Mouse (Mus musculus) Patski (cell line): ENCODE results near the gene Jaml. TPM values are rescaled to one million over a fixed set of nuclear protein-coding genes. Genes with fewer than 3 reads are reported as not detected.

Experiments
- ATAC-seq: fragments of 100-300 bp; one replicate; pipeline ENCODE4 v1.8.0; 2021
- CTCF ChIA-PET: fragments of 350-600 bp; sonication (Branson Sonifier 250); formaldehyde crosslinking; loops from one replicate; lab custom pipeline; 2022; ENCODE audit warnings: inconsistent platforms; lab: Charles Lee
- POLR2A ChIA-PET: fragments of 350-600 bp; sonication (Branson Sonifier 250); formaldehyde crosslinking; loops from one replicate; lab custom pipeline; 2022; ENCODE audit warnings: antibody characterized with exemption, inconsistent platforms; lab: Charles Lee
- DNase-seq: peaks from one replicate; pipeline ENCODE4 v3.0.0-alpha.2; 2011; ENCODE audit warnings: low read depth, low spot score
- H3K27me3 ChIP-seq: fragments of 371-371 bp; one replicate; pipeline ENCODE4 v1.5.1; 2021
- CTCF ChIP-seq: fragments of 100-300 bp; IDR thresholded peaks from one replicate; pipeline ENCODE4 v1.5.1; 2021
- in situ Hi-C: fragments of 300-500 bp; cut with MboI; formaldehyde crosslinking; loops from 3 replicates; pipeline ENCODE4 v1.11.1; 2018; ENCODE audit warnings: low pct_unique_long_range_greater_than_20kb, mixed read lengths
- polyA plus RNA-seq: library from polyadenylated mRNA; unstranded; gene quantifications from one replicate; pipeline ENCODE4 v1.2.3, GENCODE M21; 2021

Gene Jaml
- polyA plus RNA-seq, 1 experiment from 2014 or later, result not detected

DNA sequence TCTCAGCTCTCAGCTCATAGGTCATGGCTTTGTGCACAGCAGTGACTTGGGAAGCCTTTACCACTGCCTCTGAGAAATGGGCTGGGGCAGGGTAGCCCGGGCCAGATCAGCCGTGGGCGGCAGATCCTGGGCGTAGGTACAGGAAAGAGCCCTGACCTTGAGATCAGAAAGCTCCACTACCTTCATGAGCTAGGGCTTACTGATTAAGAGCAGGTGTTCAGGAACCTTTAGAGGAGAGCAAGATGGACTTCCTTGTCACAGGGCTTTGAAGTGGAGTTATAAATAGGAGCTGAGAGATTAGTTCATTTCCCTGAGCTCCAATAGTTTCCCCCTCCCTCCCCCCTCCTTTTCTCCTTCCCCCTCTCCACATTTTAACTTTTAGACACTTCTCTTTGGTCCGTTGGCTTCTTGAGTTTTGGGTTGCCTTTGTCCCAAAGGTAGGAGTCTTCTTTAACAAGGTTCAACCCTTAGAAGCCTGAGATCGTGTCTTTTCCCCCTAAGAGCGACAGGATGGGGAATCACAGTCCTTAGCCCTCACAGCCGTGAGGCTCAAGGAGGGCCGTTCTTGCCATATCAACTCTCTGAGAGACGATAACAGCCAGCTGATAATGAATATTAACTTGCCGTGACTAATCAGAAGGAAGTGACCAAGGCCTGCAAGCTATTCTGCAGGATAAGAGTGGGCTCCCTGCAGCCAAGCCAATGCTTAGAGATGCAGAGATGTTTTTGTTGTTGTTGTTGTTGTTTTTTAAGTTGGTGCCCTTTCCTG, 24.4 kb downstream of the Jaml start:
- TF ChIP-seq CTCF, result no peak
- POLR2A ChIA-PET, result no interaction called here
- in situ Hi-C loops, result no loop called here
- no peak for ATAC-seq
- CTCF ChIA-PET, result no interaction called here
- H3K27me3 ChIP-seq, result peaks cover 5% of the 10 kb centered on the region
- DNase-seq, result no peak

DNA sequence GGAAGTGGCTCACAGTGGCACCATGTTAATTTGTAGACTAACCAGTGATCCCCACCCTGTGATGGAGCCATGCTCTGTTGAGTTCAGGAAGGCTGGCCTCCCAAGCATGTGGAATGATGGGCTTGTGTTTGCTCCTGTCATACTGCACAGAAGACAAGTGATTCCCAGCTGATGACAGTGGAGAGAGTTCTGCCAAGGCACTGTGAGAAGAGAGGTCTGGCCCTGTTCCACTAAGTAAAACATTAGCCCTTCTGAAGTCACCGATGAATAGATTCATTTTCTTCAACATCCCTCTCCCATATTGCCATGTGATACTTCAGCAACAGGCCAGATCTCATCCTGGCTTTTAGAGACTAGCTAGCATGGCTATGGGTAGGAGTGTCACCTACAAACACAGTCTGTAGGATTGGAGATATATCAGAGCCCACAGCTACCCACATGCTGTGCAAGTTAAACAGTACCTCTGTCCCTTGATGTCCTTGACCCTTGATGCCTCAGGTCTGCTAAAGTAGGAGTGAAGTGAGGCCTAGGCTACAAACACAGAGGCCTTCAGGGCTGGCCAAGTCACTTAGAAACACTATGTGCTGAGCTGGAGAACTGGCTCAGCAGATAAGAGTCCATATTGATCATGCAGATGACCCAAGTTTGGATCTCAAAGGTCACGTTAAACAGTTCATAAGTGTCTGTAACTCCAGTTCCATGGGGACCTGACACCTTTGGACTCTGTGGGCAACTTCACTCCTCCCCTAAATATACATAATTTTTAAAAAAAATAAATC, 26.8 kb downstream of the Jaml start:
- ATAC-seq (no peak), DNase-seq (no peak)
- in situ Hi-C loops, result no loop called here
- ChIA-PET POLR2A (no interaction called here), CTCF (no interaction called here)
- peaks cover 5% of the 10 kb centered on the region for H3K27me3 ChIP-seq
- TF ChIP-seq CTCF, result no peak

DNA sequence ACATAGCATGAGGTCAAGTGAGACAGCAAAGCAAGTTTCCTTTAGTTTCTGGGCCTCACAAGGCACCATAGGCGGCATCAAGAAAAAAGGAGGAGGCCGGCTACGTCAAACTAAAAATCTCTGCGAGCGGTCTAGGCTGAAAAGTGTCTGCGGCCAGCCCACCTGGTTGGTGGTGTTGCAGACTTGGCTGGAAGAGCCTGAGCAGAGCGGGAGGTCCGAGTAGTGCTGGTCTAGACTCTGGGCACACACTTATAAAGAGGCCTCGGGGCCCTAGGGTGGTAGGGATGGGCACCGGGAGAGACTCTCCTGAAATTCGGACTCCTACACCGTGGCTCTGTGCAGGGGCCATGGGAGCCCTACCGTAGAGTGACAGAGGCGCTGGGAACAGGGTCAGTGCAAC, 36.7 kb downstream of the Jaml start:
- ChIA-PET POLR2A (no interaction called here), CTCF (no interaction called here)
- in situ Hi-C loops, result no loop called here
- ATAC-seq (no peak), DNase-seq (no peak)
- no peak for TF ChIP-seq CTCF
- peaks cover 73% of the 10 kb centered on the region for H3K27me3 ChIP-seq

GRCm38 (mm10) chr9:45116819-45117218, 37.8 kb downstream of the Jaml start:
- ChIA-PET CTCF (no interaction called here), POLR2A (no interaction called here)
- DNase-seq (no peak), ATAC-seq (no peak)
- in situ Hi-C loops, result no loop called here
- TF ChIP-seq CTCF, result no peak
- H3K27me3 ChIP-seq, result peaks cover 76% of the 10 kb centered on the region

GRCm38 (mm10) chr9:45117741-45118431, 38.9 kb downstream of the Jaml start, which contains the start of gene Scn2b:
Gene Scn2b (plus strand): TSS chr9:45117782.
- CTCF ChIA-PET, result no interaction called here
- POLR2A ChIA-PET, result no interaction called here
- in situ Hi-C loops, result no loop called here
- DNase-seq (no peak), ATAC-seq (no peak)
- TF ChIP-seq CTCF, result no peak
- H3K27me3 ChIP-seq, result peaks cover 75% of the 10 kb centered on the region

DNA sequence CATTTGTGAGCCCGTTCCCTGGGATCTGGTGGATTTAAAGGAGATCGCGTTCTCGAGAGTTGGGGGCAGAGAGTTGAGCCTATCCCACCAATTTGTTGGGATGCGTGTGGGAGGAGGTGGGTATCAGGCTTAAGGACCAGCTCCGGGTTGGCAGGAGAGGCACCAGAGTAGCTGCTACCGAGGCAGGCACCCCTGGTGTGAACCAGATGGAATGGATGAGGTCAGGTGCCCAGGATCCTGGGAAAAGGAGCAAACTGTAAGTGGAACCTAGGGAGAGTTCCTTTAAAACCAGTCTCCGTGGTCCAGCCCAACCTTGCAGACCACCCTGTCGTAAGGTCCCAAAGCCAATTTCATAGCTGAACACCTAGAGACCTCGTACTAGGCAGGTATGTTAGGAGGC, 39.6 kb downstream of the Jaml start:
- ATAC-seq (no peak), DNase-seq (no peak)
- in situ Hi-C loops, result no loop called here
- ChIA-PET CTCF (no interaction called here), POLR2A (no interaction called here)
- no peak for TF ChIP-seq CTCF
- H3K27me3 ChIP-seq, result peaks cover 70% of the 10 kb centered on the region

GRCm38 (mm10) chr9:45119316-45119953, 40.5 kb downstream of the Jaml start:
- in situ Hi-C loops, result no loop called here
- TF ChIP-seq CTCF, result no peak
- CTCF ChIA-PET, result no interaction called here
- POLR2A ChIA-PET, result no interaction called here
- peaks cover 67% of the 10 kb centered on the region for H3K27me3 ChIP-seq
- DNase-seq, result no peak
- no peak for ATAC-seq

DNA sequence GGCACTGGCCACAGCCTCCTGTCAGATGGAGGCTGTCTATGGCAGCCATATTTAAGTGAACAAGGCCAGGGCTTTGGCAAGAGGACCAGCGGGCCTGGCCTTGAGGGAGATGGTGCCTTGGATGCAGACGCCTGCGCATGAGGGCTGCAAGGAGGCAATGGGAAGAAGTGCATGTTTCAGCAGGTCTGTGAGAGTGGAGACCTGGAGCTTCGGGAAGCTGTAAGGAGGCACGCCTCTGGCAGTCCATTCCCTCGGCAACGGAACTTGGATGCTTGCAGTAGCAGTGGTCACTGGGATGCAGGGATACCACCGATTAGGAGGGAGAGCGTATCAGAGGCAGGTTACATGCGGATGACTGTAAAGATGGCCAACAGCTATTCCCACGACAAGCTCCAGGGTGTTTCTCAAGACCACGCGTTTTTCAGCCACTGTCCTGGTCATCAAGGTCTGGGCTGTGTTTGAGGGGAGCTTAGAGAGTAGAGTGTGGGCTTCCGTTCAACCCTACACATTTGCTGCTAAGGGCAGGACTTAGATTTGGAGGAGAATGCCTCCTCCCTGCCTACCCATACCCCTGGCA, 41.1 kb downstream of the Jaml start:
- POLR2A ChIA-PET, result no interaction called here
- TF ChIP-seq CTCF, result no peak
- ATAC-seq, result no peak
- DNase-seq, result no peak
- H3K27me3 ChIP-seq, result peaks cover 62% of the 10 kb centered on the region
- CTCF ChIA-PET, result interaction anchor here (2.5 kb wide), 1 partner anchor 25 kb away, joined by 6 read pairs; no protein-coding TSS in a partner anchor
- in situ Hi-C loops, result no loop called here

DNA sequence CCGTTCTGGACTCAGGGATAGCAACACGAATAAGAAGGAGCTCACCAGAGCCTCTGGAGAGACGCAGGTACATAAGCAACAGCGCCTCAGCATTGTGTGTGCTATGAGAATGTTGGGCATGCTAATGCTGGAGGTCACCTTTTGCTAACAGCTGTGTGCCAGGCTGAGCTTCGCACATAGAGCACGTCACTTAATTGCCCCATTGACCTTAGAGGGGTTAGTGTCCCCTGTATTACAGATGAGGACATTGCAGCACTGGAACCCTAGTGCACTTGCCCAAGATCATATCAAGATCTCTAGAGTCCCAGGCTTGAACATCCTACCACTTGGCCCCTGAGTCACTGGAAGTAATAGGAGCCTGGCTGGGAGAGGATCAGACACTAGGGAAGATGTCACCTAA, 41.6 kb downstream of the Jaml start:
- POLR2A ChIA-PET, result no interaction called here
- in situ Hi-C loops, result no loop called here
- ATAC-seq (no peak), DNase-seq (no peak)
- no peak for TF ChIP-seq CTCF
- peaks cover 61% of the 10 kb centered on the region for H3K27me3 ChIP-seq
- CTCF ChIA-PET, result interaction anchor here (1.1 to 2.5 kb wide), 2 partner anchors 25 to 47 kb away, joined by 3 to 6 read pairs; no protein-coding TSS in a partner anchor

GRCm38 (mm10) chr9:45121001-45121400, 42.0 kb downstream of the Jaml start:
- POLR2A ChIA-PET, result no interaction called here
- TF ChIP-seq CTCF, result no peak
- H3K27me3 ChIP-seq, result peaks cover 57% of the 10 kb centered on the region
- CTCF ChIA-PET, result interaction anchor here (1.1 to 2.5 kb wide), 3 partner anchors 24 to 47 kb away, joined by 3 to 6 read pairs (median 3); no protein-coding TSS in a partner anchor
- ATAC-seq (no peak), DNase-seq (no peak)
- in situ Hi-C loops, result no loop called here
